Mouse (Mus musculus) heart, adult 9 months (tissue): ENCODE results near the gene Sec63.
A peak's percentile ranks its signal among the peaks of the same experiment; 100 is the strongest.

Experiments
- DNase-seq, 2 experiments: peaks; one replicate each; pipeline ENCODE4 v3.0.0; 2022; ENCODE audit warnings: low spot score in 2 of 2

Sec63 gene

DNA sequence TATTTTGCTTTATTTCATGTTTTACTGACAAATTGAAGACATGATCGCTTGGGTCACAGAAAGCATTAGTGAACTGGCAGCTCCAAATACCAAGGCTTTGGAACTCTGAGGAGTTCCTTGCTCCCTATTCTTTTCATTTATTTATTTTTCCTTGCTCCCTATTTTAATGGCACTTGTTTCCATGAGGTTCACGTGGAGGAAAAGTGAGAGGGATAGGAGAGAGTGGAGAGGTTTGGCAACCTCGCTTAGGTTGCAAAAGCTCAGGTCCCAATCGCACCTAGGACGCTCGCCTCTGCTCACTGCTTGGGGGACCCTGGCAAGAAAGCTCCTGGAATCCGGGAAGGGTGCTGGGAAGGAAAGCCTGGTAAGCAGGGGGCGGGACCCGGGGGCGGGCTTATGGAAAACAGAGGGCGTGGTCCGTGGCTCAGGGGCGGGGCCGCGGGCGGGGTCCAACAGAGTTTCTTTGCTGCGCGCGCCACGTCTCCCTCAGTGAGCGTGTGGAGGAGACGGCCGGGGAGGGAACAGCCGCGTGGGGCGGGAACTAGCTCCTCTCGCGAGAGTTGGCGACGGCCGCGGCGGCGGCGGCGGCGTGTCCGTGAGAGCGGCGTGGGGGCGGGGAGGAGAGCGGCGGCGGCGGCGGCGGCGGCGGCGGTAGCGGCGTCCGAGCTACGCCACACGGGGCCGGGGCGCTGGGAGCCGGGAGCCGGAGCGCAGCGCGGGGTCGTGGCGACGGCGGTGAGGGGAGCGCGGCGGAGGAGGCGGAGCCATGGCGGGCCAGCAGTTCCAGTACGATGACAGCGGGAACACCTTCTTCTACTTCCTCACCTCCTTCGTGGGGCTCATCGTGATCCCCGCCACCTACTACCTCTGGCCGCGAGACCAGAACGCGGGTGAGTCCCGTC, at the start of gene Sec63:
Gene Sec63, plus strand, starts transcription at position 498 of the 902 bp plus-strand sequence.
- peak; percentile 96 to 97 for DNase-seq

DNA sequence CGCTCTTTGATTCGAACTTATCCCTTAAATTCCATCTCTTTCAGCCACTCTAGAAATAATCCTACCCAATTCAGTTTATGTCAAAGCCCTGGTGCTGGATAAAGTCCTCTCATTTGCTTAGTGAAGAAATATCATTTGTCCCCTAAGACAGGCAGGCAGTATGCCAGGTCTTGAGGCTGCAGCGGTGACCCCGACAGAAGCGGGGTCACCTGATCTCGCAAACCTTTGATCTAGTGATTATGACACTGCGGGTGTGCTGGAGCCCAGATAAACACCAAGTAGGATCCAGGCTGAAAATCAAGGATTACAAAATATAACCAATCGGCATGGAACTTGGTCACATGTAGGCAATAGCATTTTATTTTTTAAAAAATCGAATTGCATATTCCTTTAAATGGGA, 46.6 kb upstream of the Sec63 start:
- DNase-seq = no peak

DNA sequence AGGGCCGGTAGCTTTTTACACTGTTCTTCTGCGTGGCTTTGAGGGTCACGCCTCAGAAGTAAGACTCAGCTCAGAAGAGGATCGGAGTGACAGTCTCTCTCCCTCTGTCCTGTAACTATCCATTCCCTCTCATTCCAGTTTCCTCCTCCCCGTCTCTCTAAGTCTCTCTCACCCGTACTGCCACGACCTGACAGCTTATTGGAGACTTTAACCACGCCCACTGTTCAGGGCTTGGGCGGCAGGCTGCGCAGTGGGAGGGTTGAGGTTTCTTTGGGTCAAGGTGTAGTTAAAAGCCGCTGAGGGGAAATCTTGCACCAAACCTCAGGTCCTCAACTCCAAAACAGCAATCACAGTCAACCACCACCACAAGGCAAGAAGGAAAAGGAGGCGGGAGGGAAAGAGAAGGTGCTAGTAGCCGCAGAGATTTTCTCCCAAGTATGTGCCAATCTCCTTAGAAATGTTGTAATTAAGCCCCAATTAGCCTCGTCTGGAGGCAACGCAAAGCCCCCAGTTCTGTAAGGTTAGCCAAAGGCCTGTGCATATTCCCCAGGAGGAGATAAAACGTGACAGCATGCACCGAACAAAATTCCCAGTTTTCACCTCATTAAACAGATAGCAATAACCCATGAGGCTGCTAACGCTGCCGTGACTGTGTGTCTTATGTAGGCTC, 45.8 kb upstream of the Sec63 start:
- DNase-seq = no peak

DNA sequence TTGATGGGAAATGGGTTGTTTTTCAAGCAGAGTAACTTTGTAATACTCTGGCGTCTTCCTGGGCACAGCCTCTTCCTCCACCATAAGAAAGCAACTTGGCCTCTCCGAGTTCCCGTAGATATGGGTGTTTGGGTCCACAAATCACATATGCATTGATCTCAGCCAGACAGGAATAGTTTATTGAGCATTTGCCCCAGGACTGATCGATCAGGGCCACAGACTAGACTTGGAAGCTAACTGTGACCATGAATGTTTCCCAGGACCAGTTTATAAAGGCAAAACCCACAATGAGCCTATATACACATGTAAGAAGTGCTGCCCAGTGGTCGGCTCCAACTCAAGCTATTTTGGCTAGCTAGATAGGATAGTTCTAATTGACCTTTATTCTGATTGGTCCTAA, 39.2 kb upstream of the Sec63 start:
- no peak for DNase-seq

DNA sequence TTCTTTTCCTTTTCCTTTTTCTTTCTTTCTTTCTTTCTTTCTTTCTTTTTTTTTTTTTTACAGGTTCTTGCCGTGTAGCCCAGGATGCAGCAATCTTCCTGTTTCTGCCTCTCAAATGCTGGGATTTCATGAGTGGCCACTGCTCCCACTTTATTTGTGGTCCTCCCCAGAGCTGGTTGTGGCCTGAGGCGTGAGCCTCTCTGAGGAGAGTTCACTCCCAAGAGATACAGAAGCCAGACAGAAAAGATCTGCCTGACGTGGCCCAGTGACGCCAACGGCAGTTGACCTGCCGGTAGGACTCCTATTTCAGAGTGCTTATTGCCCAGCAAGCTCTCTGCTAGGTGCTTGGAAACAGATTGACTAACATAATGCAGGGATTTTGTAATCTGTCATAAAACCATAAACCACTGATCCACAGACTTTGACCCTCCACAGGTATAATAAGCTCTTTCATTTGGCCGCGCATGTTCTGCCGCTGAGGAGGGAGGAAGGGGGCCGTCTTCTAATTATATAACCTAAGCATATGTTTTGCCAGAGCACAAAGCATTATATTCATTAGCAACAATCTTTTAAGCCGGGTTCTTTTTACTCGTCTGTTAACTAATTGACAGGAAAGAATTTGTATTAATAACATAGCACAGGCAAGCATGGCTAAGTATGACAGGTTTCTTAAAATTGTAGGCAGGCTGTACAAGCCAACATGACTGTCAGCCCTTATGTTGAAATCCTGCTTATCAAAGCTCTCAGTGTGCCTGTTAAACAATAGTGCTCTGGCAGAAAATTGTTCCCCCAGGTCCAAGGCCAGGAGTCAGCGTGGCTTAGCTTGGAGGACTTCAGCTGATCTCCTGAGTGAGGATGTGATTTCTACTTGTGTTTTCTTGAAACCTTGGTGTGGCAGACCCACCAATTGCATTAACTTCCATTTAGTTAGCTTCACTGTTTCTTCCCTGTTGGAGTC, 37.7 kb upstream of the Sec63 start:
- no peak for DNase-seq

DNA sequence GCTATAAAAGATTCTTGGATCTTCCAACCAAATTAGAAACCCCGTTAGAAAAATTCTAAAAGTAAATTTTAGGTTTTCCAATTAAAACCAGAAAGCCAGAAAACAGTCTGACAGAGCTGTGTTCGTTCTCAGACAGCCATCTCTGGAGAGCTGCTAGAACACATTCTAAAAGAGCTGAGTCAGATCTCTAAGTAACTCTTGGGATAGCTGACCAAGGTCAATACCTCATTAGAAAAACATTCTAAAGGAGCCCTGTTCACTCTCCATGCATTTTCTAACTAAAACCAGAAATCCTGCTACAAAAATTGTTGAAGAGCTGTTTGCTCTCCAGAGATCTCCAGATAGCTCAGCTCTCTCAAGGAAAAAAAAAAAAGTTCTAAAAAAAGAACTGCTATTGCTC, 31.7 kb upstream of the Sec63 start:
- DNase-seq = no peak

DNA sequence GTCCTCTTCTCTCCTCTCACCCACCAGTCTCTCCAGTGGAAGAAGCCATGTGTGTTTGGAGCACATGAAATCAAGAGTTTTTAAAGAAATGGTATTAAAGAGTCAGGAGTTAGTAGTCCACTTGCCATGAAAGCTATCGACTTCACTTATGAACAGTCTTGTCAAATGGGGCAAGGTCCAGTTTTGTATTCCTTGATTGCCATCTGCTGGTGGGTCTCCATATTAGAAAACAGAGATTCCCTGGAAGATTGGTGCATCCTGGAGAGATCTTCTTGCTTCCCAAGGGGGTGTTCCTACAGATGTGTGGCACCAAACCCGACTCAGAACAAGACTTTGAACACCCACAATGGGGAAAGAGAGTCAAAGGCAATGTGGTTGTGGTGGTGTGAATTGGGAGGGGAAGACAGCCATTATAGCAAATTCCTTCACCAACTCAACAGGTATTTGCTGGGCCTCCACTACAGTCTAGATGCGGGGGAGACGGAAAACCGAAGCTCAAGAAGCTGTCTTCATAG, 26.7 kb upstream of the Sec63 start:
- DNase-seq = no peak

DNA sequence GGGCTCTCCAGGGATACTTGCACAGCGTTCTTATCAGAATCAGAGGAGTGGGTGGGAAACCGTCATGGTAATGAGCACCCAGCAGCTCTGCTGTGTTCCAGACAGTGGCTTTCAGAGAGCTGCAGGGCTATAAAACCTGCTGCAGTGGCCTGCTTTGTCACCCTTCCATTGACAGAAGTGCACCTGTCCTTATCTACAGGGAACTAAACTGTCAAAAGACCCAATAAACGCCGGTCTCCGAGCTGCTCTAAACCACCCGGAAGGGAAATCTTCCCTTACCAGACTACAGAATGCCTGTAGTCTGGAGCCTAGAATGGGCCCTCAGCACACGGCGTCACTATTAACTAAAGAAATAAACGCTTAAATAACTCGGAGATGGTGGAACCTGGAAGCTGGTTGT, 9.5 kb upstream of the Sec63 start:
- DNase-seq = no peak

DNA sequence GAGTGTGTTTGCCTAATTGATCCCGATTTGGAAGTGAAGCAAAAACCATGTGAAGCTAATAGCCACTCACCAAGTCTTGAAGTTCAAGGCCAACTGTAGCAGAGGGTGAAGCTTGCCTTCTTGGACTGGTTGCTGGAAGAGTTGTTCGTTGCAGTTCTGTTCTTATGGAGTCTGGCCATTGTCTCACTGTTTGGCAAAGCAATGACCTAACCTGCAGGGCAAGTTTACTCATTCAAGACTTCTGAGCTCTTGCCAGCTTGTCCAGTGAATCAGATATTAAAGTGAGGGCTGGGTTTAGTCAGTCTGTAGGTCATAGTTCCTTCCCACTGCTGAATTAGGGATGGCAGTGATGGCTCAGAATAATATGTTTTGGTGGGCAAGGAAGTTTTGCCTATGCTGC, 7.0 kb upstream of the Sec63 start:
- DNase-seq = no peak

DNA sequence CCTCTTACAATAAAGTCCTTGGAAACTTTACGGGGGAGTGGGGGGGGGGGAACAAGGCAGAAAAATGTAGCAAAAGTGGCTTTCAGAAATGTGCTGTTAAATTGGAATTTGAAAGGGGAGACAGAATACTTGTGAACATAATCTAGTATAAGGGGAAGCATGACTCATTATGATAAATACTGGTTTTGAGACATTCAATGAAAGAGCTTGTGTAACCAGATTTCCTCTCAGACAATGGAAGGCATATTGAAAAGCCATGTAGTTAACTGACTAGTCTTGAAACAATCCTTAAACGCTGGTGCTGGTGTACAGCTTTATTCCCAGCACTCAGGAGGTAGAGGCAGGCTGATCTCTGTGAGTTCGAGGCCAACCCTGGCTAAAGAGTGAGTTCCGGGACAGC, 1.6 kb upstream of the Sec63 start:
- no peak for DNase-seq

DNA sequence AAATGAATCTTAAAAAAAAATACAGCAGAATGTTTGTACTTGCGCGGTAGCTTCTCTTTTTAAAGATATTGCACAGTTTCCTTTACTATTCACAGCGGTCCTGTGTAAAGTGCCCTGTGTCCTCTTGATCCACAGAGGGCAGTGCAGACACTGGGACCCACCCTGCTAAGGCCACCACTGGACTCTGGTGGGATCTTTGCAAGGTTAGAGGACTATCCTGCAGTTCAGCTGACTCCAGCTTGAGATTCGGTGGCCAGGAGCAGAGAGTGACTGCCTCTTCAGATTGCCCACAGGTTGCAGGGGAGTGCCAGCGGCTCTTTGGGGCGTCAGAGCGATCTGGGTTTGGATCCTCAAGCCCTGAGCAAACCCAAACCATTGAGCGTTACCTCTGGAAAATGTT, 967 bp upstream of the Sec63 start:
- DNase-seq = peak in 1 of 2 experiments; percentile 7

DNA sequence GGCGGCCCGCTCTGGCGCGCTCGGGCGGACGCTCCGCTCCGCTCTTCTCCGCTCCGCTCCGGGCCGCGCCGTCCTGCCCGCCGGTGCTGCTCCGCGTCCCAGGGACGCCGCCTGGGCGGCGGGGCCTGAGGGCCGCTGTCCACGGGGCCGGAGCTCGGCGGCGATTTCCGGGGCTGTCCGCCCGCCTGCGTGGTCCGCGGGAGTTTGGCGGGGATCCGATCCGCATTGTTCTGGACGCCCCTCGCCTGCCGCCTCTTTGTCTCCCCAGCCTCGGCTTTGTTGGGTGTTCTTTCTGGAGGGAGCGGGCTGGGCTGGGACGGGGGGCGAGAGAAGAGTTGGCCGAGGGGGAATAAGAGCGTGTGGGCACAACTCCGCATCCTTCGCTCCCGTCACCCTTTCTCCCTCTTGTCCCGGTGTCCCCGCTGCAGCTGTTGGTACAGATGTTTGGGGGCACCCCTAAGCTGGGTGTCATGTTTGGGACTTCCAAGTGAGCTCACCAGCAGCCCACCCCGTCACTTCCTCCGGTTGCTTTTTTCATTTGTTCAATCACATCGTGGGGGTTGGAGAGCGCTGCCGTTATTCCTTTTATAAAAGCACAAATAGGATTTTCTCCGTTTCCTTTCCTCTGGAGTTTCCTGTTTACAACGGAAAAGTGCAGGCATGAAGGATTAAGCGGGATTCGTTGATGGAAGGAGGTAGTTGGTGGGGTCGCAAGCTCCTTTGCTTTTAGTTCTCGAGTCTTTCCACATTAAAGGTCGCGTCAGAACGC, 789 bp downstream of the Sec63 start:
- DNase-seq = peak; percentile 35 to 51

DNA sequence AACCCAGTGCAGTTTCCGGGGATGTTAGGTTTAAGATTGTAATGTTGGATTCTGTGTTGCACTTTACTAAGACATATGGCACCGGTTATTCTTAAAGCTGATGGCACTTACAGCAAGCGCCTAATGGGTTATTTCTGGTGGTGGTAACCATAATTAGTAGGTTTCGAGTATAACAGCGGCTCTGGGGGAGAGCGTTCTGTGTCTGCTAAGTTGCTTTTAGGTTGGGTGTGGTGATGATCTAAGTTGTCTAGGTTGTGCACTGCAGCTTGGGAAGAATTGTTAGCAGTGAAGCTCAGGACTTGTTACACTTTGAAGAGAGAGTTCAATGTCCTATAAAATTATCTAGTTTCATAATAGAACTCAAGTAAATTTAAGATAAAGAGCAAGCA, 1.4 kb downstream of the Sec63 start:
- peak in 1 of 2 experiments; percentile 3 for DNase-seq

DNA sequence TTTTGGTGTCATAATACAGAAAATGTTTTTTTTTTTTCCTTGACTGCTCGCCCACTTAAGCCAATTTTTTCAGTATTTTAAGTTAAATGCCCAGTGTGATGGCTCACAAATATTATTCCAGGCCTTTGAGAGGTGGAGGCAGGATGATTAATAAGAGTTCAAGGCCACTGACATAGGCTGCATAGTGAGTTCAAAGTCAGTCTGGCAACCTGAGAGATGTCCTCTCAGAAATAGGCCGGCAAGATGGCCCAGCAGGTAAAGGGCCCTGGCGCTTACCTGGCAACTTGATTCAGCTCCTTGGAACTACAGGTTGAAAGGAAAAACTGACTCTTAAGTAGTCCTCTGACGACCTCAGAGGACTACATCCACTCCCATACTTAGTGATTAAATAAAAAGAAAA, 1.9 kb downstream of the Sec63 start:
- no peak for DNase-seq

DNA sequence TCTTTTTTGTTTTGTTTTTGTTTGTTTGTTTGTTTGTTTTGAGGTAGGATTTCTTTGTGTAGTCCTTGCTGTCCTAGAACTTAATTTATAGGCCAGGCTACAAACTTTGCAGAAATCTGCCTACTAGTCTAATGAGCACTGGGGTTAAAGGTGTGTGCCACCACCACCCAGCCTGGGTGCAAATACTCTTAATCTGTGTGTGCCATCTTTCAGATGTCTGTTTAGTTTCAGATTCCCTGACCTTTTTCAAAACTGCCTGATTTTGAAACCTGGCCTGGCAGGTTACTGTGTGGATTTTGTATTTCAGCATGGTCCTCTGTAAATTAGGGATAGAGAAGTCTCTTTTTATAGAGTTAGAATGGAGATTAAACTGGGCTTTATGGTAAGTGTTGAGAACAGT, 4.0 kb downstream of the Sec63 start:
- DNase-seq = no peak

DNA sequence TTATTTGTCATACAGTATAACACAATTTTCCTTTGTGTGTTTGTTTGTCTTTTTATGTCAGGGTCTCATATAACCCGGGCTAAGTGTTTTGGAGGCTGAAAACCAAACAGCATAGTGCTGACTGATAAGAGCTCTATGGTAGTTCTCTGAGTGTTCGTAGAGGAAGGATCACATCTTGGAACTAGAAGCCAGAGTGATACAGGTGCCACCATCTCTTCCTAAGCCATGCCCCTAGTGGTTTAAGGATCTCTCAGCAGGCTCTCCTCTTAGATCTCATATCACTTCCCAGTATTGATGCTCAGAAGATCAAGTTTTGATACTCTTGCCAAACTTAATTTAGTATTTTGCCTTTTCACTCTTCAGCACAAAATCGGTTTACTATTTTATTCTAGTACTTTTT, 14.2 kb downstream of the Sec63 start:
- no peak for DNase-seq

DNA sequence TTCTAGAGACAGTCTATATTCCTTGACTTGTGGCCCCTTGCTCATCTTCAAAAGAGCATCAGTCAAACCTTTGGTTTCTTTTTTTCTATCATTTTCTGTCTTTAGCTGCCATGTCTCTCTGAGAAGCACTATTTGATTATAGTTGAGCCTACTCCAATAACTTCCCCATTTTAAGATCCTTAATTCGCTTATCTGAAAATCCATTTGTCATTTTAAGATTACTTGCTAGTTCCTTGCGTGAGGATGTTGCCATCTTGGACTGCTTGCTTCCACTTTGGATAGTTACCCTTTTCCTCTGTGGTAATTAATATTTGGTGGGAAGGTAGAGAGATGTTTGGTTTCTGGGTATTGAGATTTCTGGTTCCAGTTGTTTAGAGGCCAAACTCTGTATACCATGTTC, 19.5 kb downstream of the Sec63 start:
- no peak for DNase-seq

DNA sequence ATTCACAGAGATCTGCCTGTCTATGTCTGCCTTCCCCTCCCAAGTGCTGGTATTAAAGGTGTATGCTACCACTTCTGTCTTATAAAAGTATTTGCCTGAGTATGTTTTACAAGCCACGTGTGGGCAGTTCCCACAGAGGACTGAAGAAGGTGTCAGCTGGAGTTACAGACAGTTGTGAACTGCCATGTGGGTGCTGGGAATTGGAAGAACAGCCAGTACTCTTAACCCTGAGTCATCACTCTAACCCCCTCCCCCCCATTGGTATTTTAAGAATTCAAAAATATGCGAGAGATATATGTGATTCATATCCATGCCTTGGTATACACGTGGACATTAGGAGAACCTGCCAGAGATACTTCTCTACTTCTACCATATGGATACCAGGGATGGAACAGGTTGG, 20.4 kb downstream of the Sec63 start:
- no peak for DNase-seq

DNA sequence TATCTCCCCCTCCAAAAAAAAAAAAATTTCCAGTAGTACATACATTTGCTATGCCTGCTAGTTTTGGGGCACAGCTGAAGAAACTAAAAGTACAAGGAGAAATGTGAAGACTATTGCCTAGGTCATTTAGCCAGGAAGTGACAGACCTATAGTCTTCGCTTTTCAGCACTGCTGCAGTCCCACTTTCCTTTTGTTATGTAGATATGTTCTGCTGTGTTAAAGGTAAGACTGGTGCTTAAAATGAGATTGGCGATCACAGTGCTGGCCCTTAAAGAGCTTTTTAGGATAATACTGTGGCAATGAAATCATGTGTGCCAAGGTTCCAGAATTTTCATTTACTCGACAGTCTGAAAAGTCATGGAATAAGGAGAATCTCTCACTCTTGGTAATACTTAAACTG, 39.6 kb downstream of the Sec63 start:
- no peak for DNase-seq

DNA sequence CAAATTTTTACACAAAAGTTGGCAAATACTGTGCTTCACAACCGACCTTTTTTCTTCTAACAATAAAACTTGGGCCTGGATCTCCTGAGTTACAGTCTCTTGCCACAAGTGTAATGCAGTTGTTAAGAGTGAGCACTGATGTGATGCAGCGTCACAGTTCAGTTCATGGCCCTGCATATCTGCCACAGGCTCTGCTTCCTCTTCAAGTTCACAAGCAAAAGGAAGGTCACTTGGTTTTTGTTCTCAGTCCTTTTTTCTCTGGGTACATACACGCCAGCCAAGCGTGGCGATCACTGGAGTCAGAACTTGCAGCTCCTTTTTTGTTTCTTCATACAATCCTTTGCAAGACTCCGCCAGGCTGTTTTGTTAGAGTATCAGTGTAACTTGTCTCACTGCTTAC, 64.6 kb downstream of the Sec63 start:
- DNase-seq = no peak

DNA sequence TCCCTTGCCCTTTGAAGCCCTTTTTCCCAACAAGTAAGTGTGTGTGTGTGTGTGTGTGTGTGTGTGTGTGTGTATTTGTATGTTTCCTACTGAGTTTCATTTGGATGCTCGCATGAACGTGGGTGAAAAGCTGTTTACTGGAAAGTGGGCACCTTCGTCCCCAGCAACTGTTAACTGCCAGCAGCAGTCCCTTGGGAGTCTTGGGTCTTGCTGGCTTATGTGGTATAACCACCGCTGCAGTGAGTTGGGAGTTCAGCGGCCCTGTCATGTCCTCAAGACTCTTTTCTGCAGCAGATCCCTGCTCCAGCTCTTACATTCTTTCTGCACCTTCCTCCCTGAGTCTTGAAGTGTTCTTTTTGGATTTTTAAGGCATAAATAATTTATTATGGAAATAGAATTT, 65.9 kb downstream of the Sec63 start:
- no peak for DNase-seq
